Mouse (Mus musculus) thymus, adult 2 months (tissue): Measurements from ENCODE around the gene Il1rapl2. TPM values are rescaled to one million over a fixed set of nuclear protein-coding genes. Genes with fewer than 3 reads are reported as not detected.
"Not testable (repeated sequence)": the region's sequence is repeated elsewhere in the genome, so short reads cannot be mapped to it uniquely, and the experiment has no call there.

Experiments
- DNase-seq: peaks from one replicate; pipeline ENCODE4 v3.0.0; 2021
- H3K27ac ChIP-seq: fragments of 200-500 bp; 2 replicates; pipeline ENCODE4 v1.5.1; 2012; ENCODE audit warnings: low read length, control low read depth; ENCODE audit not compliant: control insufficient read depth, insufficient read depth
- H3K27me3 ChIP-seq: fragments of 200-500 bp; 2 replicates; pipeline ENCODE4 v1.6.1; 2012; ENCODE audit warnings: mild to moderate bottlenecking, low read length, moderate library complexity, mixed read lengths; ENCODE audit not compliant: control insufficient read depth, insufficient read depth
- H3K36me3 ChIP-seq: fragments of 200-500 bp; 2 replicates; pipeline ENCODE4 v1.6.1; 2012; ENCODE audit warnings: mild to moderate bottlenecking, low read length, moderate library complexity; ENCODE audit not compliant: control insufficient read depth, insufficient read depth
- H3K4me1 ChIP-seq: fragments of 200-500 bp; replicated peaks from 2 replicates; pipeline ENCODE4 v1.6.1; 2012; ENCODE audit warnings: low read length; ENCODE audit not compliant: control insufficient read depth, insufficient read depth
- H3K4me3 ChIP-seq: fragments of 200-500 bp; 2 replicates; pipeline ENCODE4 v1.5.1; 2012; ENCODE audit warnings: mild to moderate bottlenecking, low read length, control low read depth, moderate library complexity; ENCODE audit not compliant: control insufficient read depth, insufficient read depth
- CTCF ChIP-seq: fragments of 200-500 bp; IDR thresholded peaks from 2 replicates; pipeline ENCODE4 v1.5.1; 2012; ENCODE audit warnings: mild to moderate bottlenecking, control low read depth, low read length, moderate library complexity, borderline replicate concordance; ENCODE audit not compliant: control insufficient read depth, poor library complexity, insufficient read depth; ENCODE audit errors: extremely low read depth
- POLR2A ChIP-seq: fragments of 200-500 bp; IDR thresholded peaks from 2 replicates; pipeline ENCODE4 v1.6.1; 2012; ENCODE audit warnings: mild to moderate bottlenecking, low read length, control low read depth, moderate library complexity; ENCODE audit not compliant: control insufficient read depth, poor library complexity, insufficient read depth; ENCODE audit errors: extremely low read depth
- WGBS: fragments of 180-500 bp; shearing (Covaris S2); methylation state at CpG from one replicate; pipeline ENCODE4 v1.1.7; 2018; 5-methylcytosine and 5-hydroxymethylcytosine counted together
- polyA plus RNA-seq: library from polyadenylated mRNA; depleted of rRNA; stranded (reverse); fragments of >200 nt; gene quantifications from 2 replicates; pipeline ENCODE4 v1.2.3, GENCODE M21; 2012

Il1rapl2 gene
- polyA plus RNA-seq, 1 experiment, result not detected

DNA sequence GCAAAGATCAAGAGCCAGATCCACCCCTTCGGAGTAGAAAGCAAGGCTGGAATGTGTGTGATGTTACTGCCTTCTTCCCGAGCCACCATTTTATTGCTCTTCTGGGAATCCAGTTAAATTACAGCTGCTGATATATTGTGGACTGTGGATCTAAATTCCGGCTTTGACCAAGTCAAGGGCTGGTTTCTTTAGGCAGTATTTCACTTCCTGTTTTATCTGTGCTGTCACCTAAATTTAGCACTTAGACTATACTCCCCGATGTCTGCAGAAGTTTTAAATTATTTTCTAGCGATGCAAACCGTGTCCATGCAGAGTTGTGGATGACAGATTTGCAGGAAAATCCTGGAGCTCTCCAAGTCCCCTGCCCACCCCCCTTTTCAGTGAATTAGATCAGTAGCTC is 533.5 kb downstream of the Il1rapl2 start:
- TF ChIP-seq POLR2A (no peak), CTCF (no peak)
- Histone ChIP-seq H3K4me3 (no peak overlapping the region), H3K4me1 (no peaks in the 10 kb centered on the region), H3K27ac (no peak overlapping the region), H3K27me3 (no peaks in the 10 kb centered on the region), H3K36me3 (no peaks in the 10 kb centered on the region)
- 34% methylated on average over 6 of the region's 6 CpGs for WGBS
- no peak for DNase-seq

DNA sequence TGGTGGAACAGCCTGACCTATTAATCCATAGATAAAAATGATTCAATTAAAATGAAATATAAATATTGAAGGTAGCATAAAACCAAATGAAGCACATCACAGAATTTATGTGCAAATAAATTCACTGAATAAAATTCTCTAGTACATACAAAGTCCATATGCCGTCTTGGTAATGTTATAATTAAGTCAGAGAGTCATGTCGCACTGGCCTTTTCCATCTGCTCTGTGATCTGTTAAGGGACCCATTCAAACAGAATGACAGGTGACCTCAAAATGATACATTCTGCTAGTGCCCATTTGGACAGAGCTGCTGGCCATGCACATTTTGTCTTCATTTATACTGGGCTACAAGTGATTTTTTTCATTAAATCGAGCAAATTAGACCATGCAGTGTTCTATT is 534.3 kb downstream of the Il1rapl2 start:
- TF ChIP-seq POLR2A, result no peak
- no peak for TF ChIP-seq CTCF
- Histone ChIP-seq H3K36me3 (no peaks in the 10 kb centered on the region), H3K4me3 (no peak overlapping the region), H3K27ac (no peak overlapping the region), H3K4me1 (no peaks in the 10 kb centered on the region), H3K27me3 (no peaks in the 10 kb centered on the region)
- 88% methylated on average over 3 of the region's 3 CpGs for WGBS
- no peak for DNase-seq

DNA sequence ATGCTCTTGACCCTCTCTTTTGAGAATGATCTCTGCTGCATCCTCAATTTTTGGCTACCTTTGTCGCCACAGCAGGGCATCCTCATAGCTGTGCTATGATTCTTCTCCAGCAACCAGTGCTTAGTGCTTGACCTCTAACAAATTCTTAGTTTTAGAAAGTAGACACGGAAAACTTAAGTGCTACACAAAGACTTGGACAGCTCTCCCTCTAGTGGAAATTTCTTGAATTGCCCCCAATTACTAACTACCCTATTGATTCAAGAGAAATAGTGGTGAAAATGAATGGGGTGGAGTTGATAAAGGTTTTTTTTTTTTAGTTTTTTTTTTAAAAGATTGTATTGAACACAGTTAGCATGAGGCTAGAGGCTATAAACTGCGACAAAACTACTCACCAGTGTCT is 599.7 kb downstream of the Il1rapl2 start:
- no peaks in the 10 kb centered on the region for H3K27me3 ChIP-seq
- no peaks in the 10 kb centered on the region for H3K4me1 ChIP-seq
- H3K4me3 ChIP-seq, result no peak overlapping the region
- no peak for DNase-seq
- H3K27ac ChIP-seq, result no peak overlapping the region
- TF ChIP-seq POLR2A (no peak), CTCF (no peak)
- WGBS, result 11% methylated on average over 3 of the region's 3 CpGs
- H3K36me3 ChIP-seq, result no peaks in the 10 kb centered on the region

DNA sequence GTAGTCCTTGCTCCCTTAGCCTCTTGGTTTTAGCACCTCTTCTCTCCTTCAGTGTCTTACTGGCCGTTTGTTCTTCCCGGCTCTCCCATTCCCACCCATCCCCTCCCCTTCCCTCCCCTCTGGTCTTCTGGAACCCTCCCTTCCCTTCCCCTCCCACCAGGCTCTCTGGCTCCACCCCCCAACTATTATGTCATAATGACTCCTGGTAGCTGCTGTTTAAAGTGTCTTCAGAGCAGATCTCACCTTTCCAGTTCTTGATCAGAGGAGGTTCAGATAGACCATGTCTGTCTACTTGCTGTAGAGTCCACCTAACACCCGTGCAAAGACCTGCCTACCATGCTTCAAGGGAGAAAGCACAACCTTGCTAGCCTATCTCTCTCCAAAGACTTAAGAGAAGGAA is 639.1 kb downstream of the Il1rapl2 start, which contains the start of gene Tex13a:
Tex13a (minus strand) TSS at position 101 of the 400 bp plus-strand sequence.
- Histone ChIP-seq H3K4me1 (no peaks in the 10 kb centered on the region), H3K27ac (no peak within 1 kb of the TSS), H3K27me3 (no peaks in the 10 kb centered on the region), H3K4me3 (no peak within 1 kb of the TSS), H3K36me3 (no peaks in the 10 kb centered on the region)
- DNase-seq, result no peak
- TF ChIP-seq POLR2A (no peak), CTCF (no peak)
- WGBS, result 84% methylated on average over 3 of the region's 3 CpGs

DNA sequence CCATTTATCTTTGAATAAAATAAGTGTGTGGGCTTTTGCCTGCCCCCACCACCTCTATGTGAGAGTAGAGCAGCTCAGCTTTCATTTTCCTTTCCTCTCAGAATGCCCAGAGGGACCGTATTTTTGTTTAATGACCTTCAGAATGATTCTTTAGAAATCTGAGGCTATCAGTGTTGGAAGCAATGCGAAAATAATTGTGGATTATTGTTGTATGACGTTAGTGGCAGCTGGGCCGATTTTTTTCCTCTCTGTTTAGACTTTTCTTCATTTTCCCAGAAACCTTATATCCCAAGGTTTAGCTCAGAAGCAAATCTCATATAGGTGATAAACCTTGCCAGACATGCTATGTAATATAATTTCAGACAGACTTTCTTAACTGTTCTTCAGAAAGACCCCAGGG is 664.2 kb downstream of the Il1rapl2 start:
- WGBS, result 84% methylated on average over 4 of the region's 4 CpGs
- TF ChIP-seq CTCF, result no peak
- TF ChIP-seq POLR2A, result no peak
- DNase-seq, result no peak
- no peak overlapping the region for H3K27ac ChIP-seq
- no peak overlapping the region for H3K4me3 ChIP-seq
- no peaks in the 10 kb centered on the region for H3K36me3 ChIP-seq
- H3K27me3 ChIP-seq, result no peaks in the 10 kb centered on the region
- H3K4me1 ChIP-seq, result no peaks in the 10 kb centered on the region

DNA sequence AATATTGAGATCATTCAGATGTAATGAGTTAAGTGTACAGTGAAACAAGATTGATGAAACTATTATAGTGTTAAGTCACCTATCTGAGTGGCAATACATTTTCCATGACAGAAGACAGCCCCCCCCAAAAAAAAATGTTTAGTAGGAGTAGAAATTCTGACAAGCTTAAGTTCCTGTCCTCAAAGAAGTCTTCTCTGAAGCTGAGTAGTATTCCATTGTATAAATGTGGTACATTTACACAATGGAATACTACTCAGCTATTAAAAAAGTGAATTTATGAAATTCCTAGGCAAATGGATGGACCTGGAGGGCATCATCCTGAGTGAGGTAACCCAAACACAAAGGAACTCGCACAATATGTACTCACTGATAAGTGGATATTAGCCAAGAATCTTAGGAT is 778.3 kb downstream of the Il1rapl2 start:
- H3K36me3 ChIP-seq, DNase-seq, H3K27ac ChIP-seq, H3K4me3 ChIP-seq, H3K4me1 ChIP-seq, H3K27me3 ChIP-seq: not testable (repeated sequence)
- WGBS, result 71% methylated on average over 1 of the region's 1 CpGs

GRCm38 (mm10) chrX:138433794-138434193 is 863.4 kb downstream of the Il1rapl2 start:
- Histone ChIP-seq H3K27me3 (no peaks in the 10 kb centered on the region), H3K4me1 (no peaks in the 10 kb centered on the region), H3K36me3 (no peaks in the 10 kb centered on the region), H3K27ac (no peak overlapping the region), H3K4me3 (no peak overlapping the region)
- WGBS, result 59% methylated on average over 2 of the region's 2 CpGs
- no peak for DNase-seq
- TF ChIP-seq CTCF (no peak), POLR2A (no peak)

DNA sequence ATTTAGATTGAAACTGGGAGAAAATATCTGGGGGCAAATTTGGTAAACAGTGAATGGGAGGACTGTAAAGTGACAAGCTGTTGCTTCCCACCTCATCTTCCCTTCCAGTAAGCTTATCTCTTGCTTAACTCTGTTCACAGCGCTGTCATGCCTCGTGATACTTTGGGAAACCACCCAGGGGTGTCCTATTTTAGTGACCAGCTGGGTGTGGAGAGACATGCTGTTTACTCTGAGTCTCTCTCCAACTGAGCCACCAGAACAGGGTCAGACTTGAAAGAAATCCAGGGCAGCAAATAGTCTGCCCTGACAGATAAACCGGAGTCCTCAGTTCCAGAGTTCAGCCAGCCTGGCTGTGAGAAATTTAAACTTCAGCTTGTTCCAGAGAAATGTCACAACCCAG is 867.5 kb downstream of the Il1rapl2 start:
- Histone ChIP-seq H3K27me3 (no peaks in the 10 kb centered on the region), H3K36me3 (no peaks in the 10 kb centered on the region), H3K4me1 (no peaks in the 10 kb centered on the region), H3K4me3 (no peak overlapping the region), H3K27ac (no peak overlapping the region)
- TF ChIP-seq POLR2A (no peak), CTCF (no peak)
- no peak for DNase-seq
- WGBS, result 81% methylated on average over 3 of the region's 3 CpGs
